Mouse (Mus musculus) ES-CJ7 (cell line): ENCODE results near the gene Grtp1.
A peak's percentile ranks its signal among the peaks of the same experiment; 100 is the strongest.

Experiments
- DNase-seq: peaks from one replicate; pipeline ENCODE4 v3.0.0; 2011; ENCODE audit warnings: low read depth, low spot score

Gene Grtp1

DNA sequence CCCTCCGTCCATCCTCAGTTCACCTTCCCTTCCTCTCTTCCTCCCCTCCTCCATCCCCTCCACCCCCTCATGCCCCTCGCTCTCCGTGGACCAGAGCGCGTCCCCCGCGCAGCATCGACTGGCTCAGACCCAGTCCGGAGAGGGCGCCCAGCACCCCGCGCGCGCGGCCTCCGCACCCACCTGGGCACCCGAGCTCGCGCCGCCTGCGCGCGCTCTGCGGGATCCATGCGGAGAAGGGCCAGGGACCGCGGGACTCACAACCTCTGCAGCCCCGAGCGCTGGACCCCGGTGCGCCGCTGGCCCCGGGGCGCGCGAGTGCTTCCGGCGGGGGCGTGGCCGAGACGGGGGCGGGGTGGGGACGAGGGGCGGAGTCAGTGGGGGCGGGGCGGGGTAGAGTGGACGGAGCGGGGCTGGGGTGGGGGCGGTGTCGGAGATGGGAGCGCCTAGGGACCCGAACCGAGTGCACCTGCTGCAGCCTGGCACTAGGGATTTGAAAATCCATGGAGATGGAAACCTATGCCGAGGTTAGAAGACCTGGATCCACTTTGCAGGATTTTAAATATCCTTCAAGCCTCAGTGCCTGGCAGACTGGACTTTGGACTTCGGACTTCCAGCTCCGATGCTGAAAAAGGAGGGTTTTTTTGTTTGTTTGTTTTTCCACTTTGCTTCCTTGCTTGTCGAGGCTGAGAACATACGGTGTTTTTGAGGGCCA lies at the start of gene Grtp1:
TSS of gene Grtp1 (minus strand) at position 320 of the 712 bp plus-strand sequence.
- DNase-seq = peak; percentile 69

DNA sequence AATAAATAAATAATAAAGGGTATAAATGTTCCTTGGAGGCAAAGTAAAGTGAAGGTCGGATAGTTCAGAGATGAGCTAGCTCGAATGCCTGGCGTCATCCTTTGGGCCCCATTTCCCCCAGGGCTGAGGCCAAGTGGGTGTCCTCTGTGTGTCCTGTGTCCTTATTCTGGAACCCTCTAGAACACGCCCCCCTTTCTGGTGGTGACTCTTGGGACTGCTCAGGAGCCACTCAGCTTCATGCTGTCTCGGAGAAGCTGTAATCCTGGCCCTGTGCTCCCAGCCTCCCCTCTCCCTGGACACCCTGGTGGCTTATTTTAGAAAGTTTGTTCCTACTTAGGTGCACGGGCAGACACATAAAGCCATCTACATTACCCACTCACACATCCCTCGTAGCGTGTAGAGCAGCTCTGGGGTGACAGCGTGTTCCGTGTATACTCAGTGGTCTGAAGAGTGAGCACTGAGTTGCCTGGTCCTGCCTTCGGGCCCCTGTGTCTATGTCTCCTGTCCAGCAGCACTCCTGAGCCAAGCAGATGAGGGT lies 44.0 kb upstream of the Grtp1 start:
- DNase-seq = no peak

DNA sequence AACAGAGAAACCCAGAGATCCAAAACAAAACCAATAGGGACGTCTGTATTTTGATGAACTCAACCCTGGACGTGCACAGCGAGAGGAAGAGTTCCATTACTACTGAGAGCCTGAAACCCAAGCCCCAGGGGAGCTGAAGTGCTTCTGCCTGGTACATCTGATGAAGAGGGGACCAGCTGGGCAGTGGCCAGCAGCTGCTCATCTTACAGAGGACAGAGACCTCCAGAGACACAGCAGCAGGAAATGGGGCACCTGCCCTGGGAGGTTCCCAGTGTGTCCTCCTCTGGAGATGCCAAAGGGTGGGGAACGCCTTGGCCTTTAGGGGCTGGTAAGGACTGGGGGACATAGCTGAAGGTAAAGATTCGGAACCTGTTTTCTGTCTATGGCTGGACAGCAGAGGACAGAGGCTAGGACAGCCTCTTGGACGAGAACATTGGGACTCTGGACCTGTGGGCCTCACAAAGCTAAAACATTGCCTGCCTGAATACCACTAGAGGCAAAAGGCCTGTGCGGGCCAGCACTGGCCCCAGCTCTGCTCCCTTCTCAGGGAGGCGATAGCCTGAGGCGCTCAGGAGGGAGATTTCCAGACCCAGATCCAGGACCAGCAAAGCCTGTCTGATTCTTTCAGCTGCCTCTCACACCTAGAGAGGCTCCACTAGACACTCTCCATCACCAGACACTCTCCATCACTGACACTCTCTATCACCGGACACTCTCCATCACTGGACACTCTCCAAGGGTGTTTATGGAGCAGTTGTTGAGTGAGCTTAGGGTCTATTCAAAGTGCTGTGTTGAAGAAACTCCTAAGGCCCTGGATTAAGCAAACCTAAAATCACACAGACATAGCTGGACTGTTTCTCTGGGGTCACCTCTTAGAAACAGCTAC lies 42.8 kb upstream of the Grtp1 start:
- DNase-seq = no peak

DNA sequence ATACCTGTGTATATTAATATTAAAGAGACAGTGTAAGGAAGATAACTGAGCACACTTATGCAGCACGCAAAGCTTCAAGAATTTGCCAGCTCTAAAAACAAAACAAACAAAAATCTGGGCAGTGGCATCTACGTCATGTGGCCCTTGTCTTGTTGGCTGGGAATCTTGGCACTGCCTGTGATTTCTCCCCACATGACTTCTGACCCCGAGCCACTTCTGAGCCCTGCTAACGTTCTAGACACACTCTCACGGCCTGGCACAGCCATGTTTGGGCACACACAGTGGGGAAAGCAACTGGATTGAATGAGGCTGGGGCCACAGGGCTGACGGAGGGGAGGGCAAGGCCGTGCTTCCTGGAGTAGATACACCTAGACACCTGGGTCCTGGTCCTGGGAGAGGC lies 40.3 kb upstream of the Grtp1 start:
- DNase-seq = no peak

DNA sequence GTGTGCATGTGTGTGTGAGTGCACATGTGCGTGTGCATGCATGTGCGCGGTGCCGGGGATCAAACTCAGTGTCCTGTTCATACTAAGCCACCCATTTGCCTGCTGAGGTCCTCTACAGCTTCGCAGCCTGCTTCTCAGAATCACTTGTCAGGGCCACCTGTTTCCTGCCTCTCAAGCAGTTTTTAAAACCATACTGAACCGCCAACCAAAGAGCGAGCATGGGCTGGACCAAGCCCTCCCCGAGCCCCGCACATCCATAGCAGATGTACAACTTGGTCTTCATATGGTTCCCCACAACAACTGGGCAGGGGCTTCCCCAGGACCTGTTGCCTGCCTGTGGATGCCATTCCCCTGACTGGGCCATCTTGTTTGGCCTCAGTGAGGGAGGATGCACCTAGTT lies 39.6 kb upstream of the Grtp1 start:
- DNase-seq = no peak

DNA sequence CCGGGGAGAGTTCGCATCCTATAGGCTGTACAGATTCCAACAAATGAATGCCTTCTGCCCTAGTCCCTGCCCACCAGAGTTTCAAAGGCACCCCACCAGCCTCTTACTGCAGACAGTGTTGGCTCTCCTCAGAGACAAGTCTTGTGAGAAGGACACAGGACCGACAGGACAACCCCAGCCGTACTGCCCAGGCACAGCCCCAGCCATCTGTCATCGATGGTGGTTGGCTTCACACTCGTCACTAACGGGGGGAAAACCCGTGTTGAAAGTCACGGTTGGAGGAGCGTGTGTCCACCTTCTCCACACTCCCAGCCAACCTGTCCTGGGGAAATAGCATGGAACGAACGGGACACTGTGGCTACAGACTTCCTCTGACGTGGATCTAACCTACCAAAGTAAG lies 34.4 kb upstream of the Grtp1 start:
- no peak for DNase-seq

DNA sequence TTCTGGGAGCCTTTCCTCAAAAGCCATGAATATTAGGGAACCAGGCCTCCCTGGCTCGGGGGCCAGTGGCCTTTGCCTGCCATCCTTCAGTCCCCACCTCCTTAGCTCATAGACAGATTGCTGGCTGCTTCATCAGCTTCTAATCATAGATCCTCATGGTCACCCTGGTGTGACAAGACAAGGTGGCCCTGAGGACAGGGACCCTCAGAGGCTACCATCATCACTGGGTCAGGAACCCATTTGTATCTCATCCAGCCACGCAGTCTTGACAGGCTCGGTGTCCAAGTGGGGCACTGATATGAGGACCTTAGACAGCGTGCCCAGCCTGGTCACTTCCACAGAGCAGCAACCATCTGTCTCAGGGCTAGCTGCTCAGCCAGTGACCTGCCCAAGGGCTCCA lies 30.1 kb upstream of the Grtp1 start:
- DNase-seq = no peak

DNA sequence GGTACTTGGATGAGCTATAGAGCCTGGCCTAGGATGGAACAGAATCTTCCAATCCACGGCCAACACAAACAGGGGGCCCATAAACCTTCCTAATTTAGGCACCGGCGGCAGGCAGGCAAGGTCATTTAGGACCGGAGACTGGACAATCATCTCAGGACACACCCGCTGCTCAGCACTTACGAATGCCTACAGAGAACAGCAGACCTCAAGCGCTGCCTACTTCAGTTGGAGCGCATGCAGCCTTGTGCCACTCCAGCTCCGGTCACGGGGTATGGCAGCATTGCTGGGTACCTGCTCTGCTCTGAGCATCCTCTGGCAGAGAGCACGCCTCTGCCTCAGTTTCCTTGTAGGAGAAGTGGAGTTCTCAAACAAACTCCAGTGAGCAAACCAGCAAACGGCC lies 29.4 kb upstream of the Grtp1 start:
- no peak for DNase-seq

DNA sequence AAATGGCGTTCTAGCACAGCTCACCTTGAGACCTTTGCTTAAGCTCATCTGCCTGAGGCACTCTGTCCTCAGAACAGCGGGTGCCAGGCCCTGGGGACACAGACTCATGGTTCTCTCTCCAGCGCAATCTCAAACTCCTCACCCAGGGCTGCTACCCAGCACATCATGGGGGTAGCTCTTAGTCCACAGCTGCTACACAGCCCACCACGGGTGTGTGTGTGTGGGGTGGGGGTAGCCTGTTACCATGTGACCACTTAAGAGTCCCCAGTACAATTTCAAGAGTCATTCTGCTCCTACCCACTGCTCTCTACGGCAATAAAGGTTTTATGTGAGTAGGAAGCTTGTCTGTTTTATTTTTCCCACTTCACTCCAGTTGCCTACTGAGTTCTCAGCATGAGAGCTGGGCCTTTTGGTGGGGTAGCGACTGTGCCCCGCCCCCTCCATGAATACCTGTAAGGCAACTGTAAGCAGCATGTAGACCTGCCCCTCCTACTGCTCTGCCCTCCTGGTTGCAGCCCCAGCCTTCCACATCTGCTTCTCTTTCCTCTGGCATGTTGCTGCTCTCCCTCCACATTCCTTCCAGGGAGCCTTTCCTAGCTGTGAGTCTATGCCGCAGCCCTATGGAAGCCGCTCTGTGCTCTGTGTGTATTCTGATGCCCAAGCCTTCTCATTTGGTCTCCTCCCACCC lies 28.6 kb upstream of the Grtp1 start:
- DNase-seq = no peak

DNA sequence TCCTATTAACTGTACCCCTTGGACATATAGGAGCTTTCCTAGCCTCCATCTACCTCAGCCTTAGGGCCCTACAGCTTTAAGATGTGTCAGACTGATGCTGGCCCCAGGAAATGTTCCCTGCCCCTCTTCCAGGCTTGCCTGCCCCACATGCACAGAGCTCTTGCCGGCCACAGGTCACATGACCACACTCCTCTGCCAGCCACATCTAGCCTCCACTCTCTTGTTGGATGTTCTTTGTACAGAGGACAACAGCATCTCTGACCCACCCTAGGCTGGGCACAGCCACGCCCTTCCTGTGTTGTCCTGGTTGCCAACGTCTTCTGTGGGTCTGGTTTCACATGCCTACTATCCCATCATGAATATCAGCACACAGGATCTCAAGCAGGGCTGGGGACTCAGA lies 26.8 kb upstream of the Grtp1 start:
- no peak for DNase-seq

DNA sequence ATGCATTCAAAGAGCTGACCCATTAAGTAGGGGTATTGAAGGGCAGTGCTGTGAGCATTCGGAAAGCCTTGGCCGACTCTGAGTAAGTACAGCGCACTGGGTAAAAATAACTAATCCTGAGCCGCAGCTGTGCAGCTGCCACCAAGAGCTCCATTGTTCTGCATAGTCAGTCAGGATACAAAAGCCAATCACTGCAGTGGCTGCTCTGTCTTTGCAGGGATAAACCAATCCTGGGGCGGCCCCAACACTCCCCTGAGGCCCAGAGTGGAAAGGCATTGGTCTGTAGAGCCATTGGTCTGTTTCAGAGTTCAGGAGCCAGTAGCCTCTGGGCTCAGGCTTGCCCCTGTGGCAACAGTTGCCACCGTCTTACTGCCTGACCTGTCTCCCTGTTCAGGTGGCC lies 25.9 kb upstream of the Grtp1 start:
- DNase-seq = no peak

DNA sequence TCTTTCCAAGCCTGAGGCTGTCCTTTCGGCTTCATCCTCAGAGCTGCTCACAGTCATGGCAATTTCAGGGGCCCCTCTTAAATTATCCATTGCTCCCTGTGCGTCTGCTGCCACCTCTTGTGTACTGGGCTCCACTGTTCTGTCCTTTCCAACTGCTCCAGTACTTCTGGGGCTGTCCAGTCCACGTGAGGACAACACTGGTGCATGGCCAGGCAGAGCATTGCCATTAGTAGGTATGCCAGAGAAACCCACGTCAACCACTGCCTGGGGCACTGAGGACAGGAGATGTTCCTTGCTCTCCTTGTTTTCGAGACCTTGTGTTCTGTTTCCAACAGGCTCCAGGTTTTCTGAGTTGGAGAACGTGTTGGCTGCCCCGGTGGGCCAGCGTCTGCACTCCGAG lies 24.0 kb upstream of the Grtp1 start:
- no peak for DNase-seq

DNA sequence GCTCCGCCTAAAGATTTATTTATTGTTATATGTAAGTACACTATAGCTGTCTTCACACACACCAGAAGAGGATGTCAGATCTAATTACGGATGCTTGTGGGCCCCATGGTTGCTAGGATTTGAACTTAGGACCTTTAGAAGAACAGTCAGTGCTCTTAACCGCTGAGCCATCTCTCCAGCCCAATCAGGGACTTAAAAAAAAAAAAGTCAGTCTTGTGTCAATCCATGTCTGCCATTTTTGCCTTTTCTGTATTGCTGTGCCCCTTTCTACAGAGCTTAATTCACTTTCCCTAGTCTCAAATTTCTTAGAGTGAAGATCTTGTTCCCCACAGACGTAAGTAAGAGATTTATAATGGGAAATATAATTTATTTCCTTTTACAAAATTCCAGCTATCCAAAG lies 18.0 kb upstream of the Grtp1 start:
- DNase-seq = no peak

DNA sequence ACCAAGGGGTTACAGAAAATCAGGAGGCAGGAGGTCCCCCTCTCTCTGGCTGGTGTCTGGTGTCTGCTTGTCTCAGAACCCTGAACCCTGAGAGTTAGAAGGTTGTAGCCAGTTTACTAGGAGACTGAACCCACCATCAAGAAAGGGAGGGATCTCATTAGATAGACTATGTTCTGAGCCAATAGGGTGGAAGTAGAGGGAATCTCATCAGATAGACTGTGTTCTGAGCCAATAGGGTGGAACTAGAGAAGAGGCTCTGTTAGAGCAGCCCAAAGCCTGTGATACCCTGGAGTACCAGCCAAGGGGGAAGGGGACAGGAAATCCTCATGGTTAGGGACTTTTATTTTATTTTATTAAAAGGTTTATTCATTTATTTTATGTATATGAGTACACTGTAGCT lies 17.6 kb upstream of the Grtp1 start:
- DNase-seq = no peak

DNA sequence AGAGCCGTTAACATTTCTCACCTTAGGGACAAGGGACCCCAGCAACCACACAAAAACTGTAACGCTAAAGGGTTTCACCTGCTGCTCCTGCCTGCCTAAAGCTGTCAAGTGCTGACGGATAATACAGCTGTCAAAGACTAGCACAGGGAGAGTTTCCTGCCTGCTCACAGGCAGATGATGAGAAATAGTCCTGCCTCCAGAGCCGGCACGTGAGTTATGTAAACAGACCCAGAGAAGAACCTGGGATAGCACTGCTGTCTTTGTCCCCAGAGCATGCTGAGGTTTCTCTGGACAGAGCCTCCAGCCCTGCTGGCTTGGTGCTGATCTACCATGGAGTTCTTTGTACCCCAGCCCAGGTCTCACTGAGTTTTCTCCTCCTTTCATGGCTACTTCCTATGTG lies 16.7 kb upstream of the Grtp1 start:
- no peak for DNase-seq

DNA sequence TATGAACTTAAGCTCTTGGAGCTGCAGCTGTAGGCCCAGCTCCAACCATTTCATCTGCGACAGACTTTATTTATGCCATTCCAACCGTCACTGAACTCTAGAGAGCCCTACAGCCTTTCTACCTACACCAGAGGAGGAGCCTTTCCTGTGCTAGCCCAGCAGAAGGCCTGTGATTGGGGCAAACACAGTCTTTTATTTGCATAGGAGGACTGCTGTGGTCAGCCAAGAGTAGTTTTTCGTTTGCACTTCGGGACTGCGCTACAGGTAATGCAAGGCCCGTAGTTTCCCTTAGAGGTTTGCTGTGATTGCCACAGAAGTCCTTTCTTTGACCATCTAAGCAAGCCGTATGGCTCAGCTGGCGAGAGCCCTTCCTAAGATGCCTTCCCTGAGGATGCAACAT lies 16.0 kb upstream of the Grtp1 start:
- DNase-seq = no peak

DNA sequence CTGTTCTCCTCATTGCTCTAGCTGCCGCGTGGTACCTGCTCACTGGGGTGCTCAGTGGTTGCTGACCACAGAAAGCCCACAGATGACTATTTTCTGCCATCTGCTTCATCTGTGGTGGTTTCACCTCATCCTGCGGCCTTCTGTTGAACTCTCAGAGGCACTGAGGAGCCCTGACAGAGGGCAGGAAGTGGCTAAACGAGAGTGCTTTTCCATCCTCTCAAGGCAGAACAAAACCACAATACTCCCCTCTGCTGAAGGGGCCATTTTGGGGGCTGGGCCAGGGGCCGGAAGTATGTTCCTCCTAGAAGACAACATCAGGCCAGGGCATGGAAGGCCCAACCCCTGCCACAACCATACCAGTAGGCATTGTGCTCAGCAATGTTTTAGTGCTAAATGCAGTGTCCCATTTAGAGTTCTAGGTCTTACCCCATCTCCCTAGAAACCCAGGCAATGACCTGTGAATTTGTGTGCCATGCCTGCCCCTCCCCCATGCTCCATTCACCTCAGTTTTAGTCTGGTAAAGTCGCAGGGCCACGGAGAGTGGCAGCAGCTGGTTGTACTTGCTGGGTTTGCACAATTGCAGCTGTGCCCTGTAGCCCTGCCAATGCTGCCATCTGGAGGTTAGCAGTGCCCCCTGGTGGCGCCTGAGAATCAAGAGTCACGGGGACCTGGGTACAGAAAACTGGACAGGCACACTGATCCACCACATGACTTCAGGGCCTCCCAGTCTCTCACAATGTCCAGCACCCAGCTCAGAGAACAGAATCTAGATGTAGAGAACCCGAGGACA lies 13.3 kb upstream of the Grtp1 start:
- peak; percentile 89 for DNase-seq

DNA sequence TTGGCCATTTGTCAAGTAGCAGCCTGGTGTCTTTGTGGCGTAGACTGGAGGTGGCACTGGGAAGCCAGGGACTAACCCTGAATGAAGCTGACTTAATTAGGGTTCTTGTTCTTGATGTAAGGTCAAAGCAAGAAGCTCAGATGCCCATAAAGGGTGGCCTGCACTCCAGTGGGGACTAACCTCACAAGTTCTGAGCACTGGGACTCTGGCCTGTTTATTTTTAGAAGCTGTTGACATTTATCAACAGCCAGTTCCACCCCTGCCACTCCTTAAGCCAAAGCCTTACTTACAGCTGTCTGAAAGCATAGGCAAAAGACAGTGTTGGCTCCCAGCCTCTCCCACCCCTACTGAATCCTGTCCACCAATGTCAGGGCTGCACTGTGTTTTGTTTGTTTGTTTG lies 9.3 kb upstream of the Grtp1 start:
- no peak for DNase-seq

DNA sequence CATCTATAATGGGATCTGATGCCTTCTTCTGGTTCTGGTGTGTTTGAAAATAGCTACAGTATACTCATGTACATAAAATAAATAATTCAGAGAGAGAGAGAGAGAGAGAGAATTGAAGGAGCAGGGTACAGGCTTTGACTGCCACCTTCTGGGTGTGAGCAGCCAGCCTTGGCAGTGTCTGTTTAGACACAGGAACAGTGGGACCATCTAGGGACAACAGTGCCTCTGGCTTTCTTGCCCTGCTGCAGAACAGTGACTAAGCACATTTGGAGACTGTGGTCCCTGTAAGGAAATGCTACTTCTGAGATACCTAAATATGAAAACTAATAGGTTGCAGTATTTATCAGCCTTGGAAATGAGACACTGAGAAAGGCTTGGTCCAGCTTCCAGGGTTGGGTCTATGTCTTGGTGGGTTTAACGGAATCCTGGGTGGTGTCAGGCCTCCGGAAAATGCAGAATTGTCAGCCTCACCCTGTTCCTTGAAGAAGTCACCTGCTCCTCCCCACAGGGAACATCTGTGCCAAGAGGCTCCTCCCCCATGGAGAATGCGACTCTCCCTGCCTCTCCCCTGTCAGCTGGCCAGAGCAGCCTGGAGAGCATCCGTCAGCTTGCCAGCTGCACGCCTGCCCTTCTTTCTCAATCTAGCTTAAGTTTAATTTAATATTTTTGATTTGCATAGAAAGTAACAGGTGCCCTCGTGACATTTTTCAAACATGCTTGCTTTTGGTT lies 8.4 kb upstream of the Grtp1 start:
- DNase-seq = peak; percentile 90

DNA sequence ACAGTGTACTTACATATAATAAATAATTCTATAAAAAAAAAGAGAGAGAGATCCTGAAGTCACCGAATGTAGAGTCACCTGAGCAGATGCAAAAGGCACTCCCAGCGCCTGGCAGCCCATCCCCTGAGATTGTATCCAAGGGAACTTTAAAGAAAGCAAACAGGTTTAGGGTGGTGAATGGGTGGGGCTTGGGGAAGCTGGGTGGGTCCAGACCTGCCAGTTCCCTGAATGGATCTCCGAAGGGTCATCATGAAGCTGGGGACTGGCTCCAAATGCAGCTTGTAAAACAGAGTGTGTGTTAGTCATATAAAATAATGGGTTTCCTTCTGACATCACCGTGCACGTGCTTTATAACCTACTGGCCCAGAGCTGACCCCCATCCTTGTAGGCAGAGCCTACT lies 5.9 kb upstream of the Grtp1 start:
- peak; percentile 80 for DNase-seq

DNA sequence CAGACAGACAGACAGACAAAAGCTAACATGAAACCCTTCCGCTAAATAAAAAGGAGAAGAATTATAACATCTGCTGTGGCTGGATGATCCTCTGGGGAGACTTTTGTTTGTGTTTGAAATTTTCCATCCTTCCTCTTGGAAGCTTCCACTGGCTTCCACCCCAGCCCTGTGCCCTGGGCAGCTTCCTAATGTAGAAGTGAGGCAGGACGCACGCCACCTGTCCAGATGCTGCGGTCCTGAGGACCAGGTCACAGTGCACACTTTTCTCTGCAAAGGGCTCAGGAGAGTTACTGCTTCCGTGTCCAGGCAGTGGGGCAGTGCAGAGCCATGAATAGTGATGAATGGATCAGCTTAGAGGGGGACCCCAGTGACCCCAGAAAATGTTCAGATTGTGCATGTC lies 4.9 kb upstream of the Grtp1 start:
- DNase-seq = no peak
